Mouse (Mus musculus): ENCODE results near the gene Znrf3. TPM values are rescaled to one million over a fixed set of nuclear protein-coding genes. Genes with fewer than 3 reads are reported as not detected.

The Znrf3 gene
- polyA plus RNA-seq, 1 experiment from 2014 or later = 8.0 TPM

GRCm38 (mm10) chr11:5255509-5256014, 189.1 kb downstream of the Znrf3 start:
- Histone ChIP-seq H3K9ac (no peak overlapping the region), H3K27ac (replicated peaks) (peak overlapping the region; percentile 54), H3K36me3 (no peaks in the 10 kb centered on the region), H3K4me1 (replicated peaks) (peaks cover 30% of the 10 kb centered on the region), H3K4me2 (no peak overlapping the region), H3K9me3 (no peaks in the 10 kb centered on the region), H3K4me3 (no peak overlapping the region), H3K27me3 (no peaks in the 10 kb centered on the region)
- WGBS = 22% methylated on average over 9 of the region's 9 CpGs
- no peak for ATAC-seq (ENCODE audit: low FRiP score, low read depth)

- no peak for ATAC-seq (ENCODE audit: low FRiP score, low read depth)
- H3K9me3 ChIP-seq = no peaks in the 10 kb centered on the region
- 68% methylated on average over 2 of the region's 2 CpGs for WGBS
- peaks cover 23% of the 10 kb centered on the region for H3K4me1 ChIP-seq (replicated peaks)
- H3K27ac ChIP-seq (replicated peaks) = no peak overlapping the region
- H3K36me3 ChIP-seq = no peaks in the 10 kb centered on the region
- H3K4me2 ChIP-seq = no peak overlapping the region
- H3K9ac ChIP-seq = no peak overlapping the region
- H3K4me3 ChIP-seq = no peak overlapping the region
- no peaks in the 10 kb centered on the region for H3K27me3 ChIP-seq
These were observed 190.6 kb downstream of the Znrf3 start for GRCm38 (mm10) chr11:5254016-5254415.

- Histone ChIP-seq H3K27me3 (no peaks in the 10 kb centered on the region), H3K27ac (replicated peaks) (no peak overlapping the region), H3K4me1 (replicated peaks) (peaks cover 23% of the 10 kb centered on the region), H3K9ac (no peak overlapping the region), H3K4me3 (no peak overlapping the region), H3K4me2 (no peak overlapping the region), H3K9me3 (no peaks in the 10 kb centered on the region), H3K36me3 (no peaks in the 10 kb centered on the region)
- no peak for ATAC-seq (ENCODE audit: low FRiP score, low read depth)
- 65% methylated on average over 3 of the region's 3 CpGs for WGBS
These were observed 191.1 kb downstream of the Znrf3 start for GRCm38 (mm10) chr11:5253528-5253927.

DNA sequence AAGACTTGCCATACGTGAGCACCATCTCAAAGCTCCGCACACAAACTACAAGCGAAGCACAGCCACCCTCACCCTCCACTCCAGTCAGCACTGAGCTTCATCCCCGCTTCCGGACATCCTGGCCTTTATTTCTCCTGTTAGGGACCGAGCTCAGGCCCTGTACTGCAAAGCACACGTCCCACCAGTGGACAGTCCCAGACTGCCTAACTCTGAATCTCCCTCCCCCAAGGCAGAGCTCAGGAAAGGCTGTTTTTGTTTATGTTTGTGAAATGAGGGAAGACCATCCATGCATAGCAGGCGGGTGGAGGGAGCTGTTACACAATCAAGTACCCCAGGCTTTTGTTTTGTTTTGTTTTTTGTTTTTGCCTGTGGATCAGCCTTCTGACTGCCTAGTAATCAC, 191.9 kb downstream of the Znrf3 start:
- Histone ChIP-seq H3K9me3 (no peaks in the 10 kb centered on the region), H3K9ac (no peak overlapping the region), H3K27me3 (no peaks in the 10 kb centered on the region), H3K36me3 (no peaks in the 10 kb centered on the region), H3K27ac (replicated peaks) (no peak overlapping the region), H3K4me3 (no peak overlapping the region), H3K4me1 (replicated peaks) (peaks cover 23% of the 10 kb centered on the region), H3K4me2 (no peak overlapping the region)
- WGBS = 83% methylated on average over 8 of the region's 8 CpGs
- no peak for ATAC-seq (ENCODE audit: low FRiP score, low read depth)

DNA sequence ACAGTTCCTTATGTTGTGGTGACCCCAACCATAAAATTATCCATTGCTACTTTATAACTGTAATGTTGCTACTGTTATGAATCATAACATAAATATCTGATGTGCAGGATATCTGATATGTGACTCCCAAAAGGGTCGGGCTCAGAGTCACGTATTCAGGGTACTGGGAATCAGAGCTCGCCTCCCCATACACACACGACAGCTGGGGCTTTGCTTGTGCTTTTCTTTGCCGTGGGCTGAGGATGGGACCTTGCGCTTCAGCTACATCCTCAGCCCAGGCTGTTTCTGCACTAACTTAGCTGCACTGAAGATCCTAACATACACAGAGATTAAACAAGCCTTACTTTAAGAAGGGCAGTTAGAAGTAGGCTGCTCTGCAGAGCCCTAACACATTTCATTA, 193.5 kb downstream of the Znrf3 start:
- 68% methylated on average over 6 of the region's 6 CpGs for WGBS
- H3K36me3 ChIP-seq = no peaks in the 10 kb centered on the region
- ATAC-seq (ENCODE audit: low FRiP score, low read depth) = no peak

GRCm38 (mm10) chr11:5248200-5248599, 196.4 kb downstream of the Znrf3 start:
- WGBS = 13% methylated on average over 2 of the region's 2 CpGs
- Histone ChIP-seq H3K4me2 (no peak overlapping the region), H3K4me1 (replicated peaks) (no peaks in the 10 kb centered on the region; the same call in 1 of the 2 replicates), H3K27ac (replicated peaks) (no peak overlapping the region), H3K9me3 (no peaks in the 10 kb centered on the region), H3K36me3 (no peaks in the 10 kb centered on the region), H3K9ac (no peak overlapping the region), H3K4me3 (no peak overlapping the region), H3K27me3 (no peaks in the 10 kb centered on the region)
- no peak for ATAC-seq (ENCODE audit: low FRiP score, low read depth)

More for the DNA sequence above, 193.5 kb downstream of the Znrf3 start:
- Histone ChIP-seq H3K9ac (no peak overlapping the region), H3K27me3 (no peaks in the 10 kb centered on the region), H3K9me3 (no peaks in the 10 kb centered on the region), H3K27ac (replicated peaks) (no peak overlapping the region), H3K4me2 (no peak overlapping the region), H3K4me1 (replicated peaks) (peaks cover 14% of the 10 kb centered on the region), H3K4me3 (no peak overlapping the region)

GRCm38 (mm10) chr11:5245431-5245830, 199.2 kb downstream of the Znrf3 start:
- no peak overlapping the region for H3K4me2 ChIP-seq
- no peaks in the 10 kb centered on the region for H3K36me3 ChIP-seq
- H3K4me1 ChIP-seq (replicated peaks) = no peaks in the 10 kb centered on the region; the same call in 1 of the 2 replicates
- H3K4me3 ChIP-seq = no peak overlapping the region
- no peak overlapping the region for H3K9ac ChIP-seq
- WGBS = 92% methylated on average over 7 of the region's 7 CpGs
- no peak for ATAC-seq (ENCODE audit: low FRiP score, low read depth)
- no peak overlapping the region for H3K27ac ChIP-seq (replicated peaks)
- no peaks in the 10 kb centered on the region for H3K27me3 ChIP-seq
- H3K9me3 ChIP-seq = no peaks in the 10 kb centered on the region

DNA sequence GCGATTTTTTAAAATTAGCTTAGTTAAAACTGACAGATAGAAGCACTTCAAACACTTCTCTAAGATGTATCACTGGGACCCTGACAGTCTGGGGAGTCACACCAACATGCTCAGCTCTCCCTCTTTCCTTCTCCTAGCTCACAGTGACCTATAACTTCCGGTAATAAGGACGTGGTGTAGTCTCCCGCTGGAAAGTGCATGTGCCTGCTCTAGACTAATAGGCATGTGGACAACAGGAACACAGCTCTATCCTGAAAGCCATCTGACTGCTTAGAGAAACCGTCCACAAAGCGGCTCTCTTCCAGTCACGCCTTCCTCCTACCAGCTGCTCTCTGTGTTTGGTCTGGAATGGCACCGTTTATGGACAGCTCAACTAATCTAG, 199.9 kb downstream of the Znrf3 start:
- H3K36me3 ChIP-seq = no peaks in the 10 kb centered on the region
- no peak overlapping the region for H3K9ac ChIP-seq
- H3K4me2 ChIP-seq = no peak overlapping the region
- H3K27me3 ChIP-seq = no peaks in the 10 kb centered on the region
- 66% methylated on average over 8 of the region's 8 CpGs for WGBS
- no peaks in the 10 kb centered on the region for H3K9me3 ChIP-seq
- no peak overlapping the region for H3K4me3 ChIP-seq
- H3K4me1 ChIP-seq (replicated peaks) = peaks cover 5% of the 10 kb centered on the region
- no peak for ATAC-seq (ENCODE audit: low FRiP score, low read depth)
- 0 out of 2 replicates have a peak overlapping the region, but pooled peaks have one; percentile 30 for H3K27ac ChIP-seq (replicated peaks)

GRCm38 (mm10) chr11:5243812-5244748, 200.6 kb downstream of the Znrf3 start:
- peak; percentile 7; the same call in 1 of the 2 replicates for ATAC-seq (ENCODE audit: low FRiP score, low read depth)

GRCm38 (mm10) chr11:5243208-5243607, 201.4 kb downstream of the Znrf3 start:
- Histone ChIP-seq H3K4me3 (no peak overlapping the region), H3K27ac (replicated peaks) (no peak overlapping the region), H3K36me3 (no peaks in the 10 kb centered on the region), H3K27me3 (no peaks in the 10 kb centered on the region), H3K9me3 (no peaks in the 10 kb centered on the region), H3K4me1 (replicated peaks) (peaks cover 13% of the 10 kb centered on the region), H3K4me2 (no peak overlapping the region), H3K9ac (no peak overlapping the region)
- WGBS = 94% methylated on average over 7 of the region's 7 CpGs
- ATAC-seq (ENCODE audit: low FRiP score, low read depth) = no peak

More at GRCm38 (mm10) chr11:5243812-5244748, 200.6 kb downstream of the Znrf3 start:
- Histone ChIP-seq H3K4me1 (replicated peaks) (peaks cover 11% of the 10 kb centered on the region), H3K9me3 (no peaks in the 10 kb centered on the region), H3K27me3 (no peaks in the 10 kb centered on the region), H3K36me3 (no peaks in the 10 kb centered on the region), H3K4me3 (no peak overlapping the region), H3K27ac (replicated peaks) (no peak overlapping the region), H3K9ac (no peak overlapping the region), H3K4me2 (0 out of 2 replicates have a peak overlapping the region, but pooled peaks have one; percentile 7)
- WGBS = 67% methylated on average over 24 of the region's 24 CpGs

DNA sequence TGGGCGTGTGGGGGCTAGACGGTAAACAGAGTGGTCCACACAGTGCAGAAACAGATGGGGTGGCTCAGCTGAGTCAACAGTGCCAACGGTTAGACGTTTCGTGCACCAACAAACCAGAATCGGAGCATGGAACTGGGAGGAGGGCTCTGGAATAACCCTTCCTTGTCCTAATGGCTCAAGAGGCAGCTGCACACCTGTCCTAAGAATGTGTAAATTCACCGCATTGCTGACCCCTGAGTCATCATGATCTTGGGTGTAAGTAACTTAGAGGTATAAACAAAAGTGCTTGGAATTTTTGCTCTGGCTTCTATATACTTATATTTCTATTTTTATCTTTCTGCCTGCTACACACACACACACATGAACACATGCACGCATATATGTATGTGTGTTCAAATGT, 202.5 kb downstream of the Znrf3 start:
- Histone ChIP-seq H3K4me3 (no peak overlapping the region), H3K4me2 (no peak overlapping the region), H3K9me3 (no peaks in the 10 kb centered on the region), H3K27ac (replicated peaks) (no peak overlapping the region), H3K36me3 (no peaks in the 10 kb centered on the region), H3K27me3 (no peaks in the 10 kb centered on the region), H3K9ac (no peak overlapping the region), H3K4me1 (replicated peaks) (peaks cover 13% of the 10 kb centered on the region)
- WGBS = 87% methylated on average over 8 of the region's 8 CpGs
- no peak for ATAC-seq (ENCODE audit: low FRiP score, low read depth)

Data from hindbrain, embryonic 15.5 days (tissue).